Mouse (Mus musculus): ENCODE data around the gene Ankmy1. TPM values are rescaled to one million over a fixed set of nuclear protein-coding genes. Genes with fewer than 3 reads are reported as not detected.

The Ankmy1 gene
- polyA plus RNA-seq, 1 experiment from 2014 or later, result 0.23 TPM

DNA sequence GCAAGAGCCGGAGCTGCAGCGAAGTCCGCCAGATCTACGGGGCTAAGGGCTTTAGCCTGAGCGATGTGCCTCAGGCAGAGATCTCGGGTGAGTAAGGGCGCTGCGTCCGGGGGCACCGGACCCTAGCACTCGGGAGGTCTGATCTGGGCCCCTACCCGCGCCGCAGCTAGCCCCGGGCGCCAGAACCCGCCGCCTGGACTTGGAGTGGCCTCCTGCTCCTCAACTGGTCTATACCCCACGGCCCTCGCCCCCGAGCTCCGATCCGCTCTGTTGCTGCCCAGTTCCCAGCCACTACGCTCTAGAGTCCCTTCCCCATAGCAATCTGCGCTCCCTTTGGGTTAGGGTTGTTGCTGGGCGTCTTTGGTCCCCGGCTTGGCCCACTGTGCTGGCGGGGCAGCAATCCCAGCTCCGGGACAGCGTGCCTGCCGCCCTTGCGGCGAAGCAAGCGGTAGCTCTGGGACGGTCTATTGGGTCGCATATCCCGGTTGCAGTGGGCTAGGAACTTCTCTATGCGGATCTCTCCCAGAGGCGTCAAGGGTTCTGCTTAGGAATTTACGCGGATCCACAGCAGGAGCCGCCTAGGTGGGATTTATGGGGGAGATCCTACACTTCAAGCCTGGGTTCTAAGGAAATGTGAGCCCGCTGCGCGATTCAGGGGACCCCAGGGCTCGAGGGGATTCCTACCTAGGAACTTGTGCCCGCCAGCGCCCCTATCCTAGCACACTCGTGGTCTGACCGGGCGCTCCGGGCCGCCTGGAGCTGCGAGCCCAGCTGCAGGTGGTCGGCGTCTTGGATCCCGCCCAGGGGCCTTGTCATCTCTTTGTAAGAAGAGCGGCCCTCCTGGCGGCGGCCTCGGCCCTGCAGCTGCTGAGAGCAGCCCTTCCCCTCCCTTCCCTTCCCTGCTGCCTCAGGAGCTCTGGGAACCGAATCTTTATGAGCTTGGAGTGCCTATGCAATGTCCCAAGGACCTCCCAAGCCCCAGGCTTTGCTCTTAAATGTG is 70.4 kb downstream of the Ankmy1 start:
- Histone ChIP-seq H3K9me3 (no peaks in the 10 kb centered on the region), H3K27me3 (peaks cover 19% of the 10 kb centered on the region), H3K36me3 (peaks cover 16% of the 10 kb centered on the region), H3K4me2 (peak overlapping the region; percentile 86), H3K4me1 (replicated peaks) (peaks cover 57% of the 10 kb centered on the region), H3K9ac (peak overlapping the region; percentile 97), H3K4me3 (peak overlapping the region; percentile 95), H3K27ac (peak overlapping the region; percentile 90)
- peak; percentile 21 for ATAC-seq (ENCODE audit: low FRiP score)
- WGBS, result under 1% methylated on average over 62 of the region's 62 CpGs

DNA sequence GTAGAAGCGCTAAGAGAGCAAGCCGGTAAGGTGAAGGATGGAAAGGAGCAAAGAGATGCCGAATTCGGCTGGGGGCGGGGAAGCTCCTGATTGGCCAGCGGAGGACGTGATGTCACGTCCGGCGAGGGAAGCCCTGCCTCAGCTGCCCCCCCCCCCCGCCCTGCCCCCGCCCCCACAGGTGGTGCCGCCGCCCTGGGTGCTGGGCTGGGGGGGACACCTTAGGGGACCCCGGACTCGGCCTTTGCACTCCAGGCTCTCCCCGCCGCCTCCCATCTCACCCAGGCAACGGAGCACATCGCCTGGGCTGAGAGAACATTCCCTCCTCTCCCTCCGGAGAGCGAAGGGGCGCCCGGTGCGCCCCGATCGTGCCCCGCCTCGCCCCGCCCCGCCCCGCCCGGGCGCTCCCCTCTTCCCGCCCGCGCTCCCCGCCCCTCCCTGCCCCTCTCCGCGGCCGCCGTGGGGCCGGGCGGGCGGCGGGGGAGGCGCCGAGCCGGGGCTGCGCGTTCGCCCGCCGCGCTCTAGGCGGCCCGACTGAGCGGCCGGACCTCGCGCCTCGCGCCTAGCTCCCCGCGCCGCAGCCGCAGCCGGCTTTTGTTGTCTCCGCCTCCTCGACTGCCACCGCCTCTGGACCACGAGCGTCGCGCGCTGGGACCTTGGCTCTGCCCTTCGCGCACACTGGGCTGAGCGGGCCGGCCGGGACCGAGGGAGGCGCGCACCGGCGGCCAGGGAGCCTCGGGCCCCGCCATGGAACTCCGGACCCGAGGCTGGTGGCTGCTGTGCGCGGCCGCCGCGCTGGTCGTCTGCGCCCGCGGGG is 71.3 kb downstream of the Ankmy1 start, which contains the start of gene Gpc1:
Gene Gpc1, plus strand, starts transcription at position 458 of the 814 bp plus-strand sequence.
- peaks cover 21% of the 10 kb centered on the region for H3K27me3 ChIP-seq
- ATAC-seq (ENCODE audit: low FRiP score), result peak; percentile 70

DNA sequence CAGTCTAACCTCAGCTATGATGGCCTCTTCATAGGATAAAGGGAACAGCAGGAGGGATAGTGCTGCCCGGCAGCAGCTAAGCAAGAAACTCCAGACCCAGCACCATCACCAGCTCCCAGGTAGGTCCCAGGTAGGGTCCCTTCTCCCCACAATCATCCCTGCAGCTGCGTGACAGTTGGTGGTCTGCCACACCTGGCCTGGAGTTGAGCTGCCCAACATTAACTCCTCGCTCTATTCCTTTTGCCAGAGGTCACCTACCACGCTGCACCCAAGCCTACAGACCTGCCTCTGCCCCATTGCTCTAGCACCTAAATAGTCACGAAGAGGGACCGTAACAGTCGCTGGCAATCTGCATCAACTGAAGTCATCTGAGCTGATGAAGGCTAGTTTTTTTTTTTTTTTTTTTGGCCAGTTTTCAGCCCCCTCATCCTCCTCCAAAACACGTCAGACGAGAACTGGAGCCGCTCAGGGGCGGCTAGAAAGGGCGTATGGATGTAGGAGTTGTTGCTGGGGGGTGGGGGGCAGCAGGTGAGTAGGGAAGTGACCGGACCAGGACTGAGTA is 72.0 kb downstream of the Ankmy1 start:
- Histone ChIP-seq H3K4me1 (replicated peaks) (peaks cover 43% of the 10 kb centered on the region), H3K27ac (peak overlapping the region; percentile 90), H3K36me3 (peaks cover 5% of the 10 kb centered on the region; the same call in 1 of the 2 replicates), H3K9me3 (no peaks in the 10 kb centered on the region), H3K27me3 (peaks cover 21% of the 10 kb centered on the region), H3K9ac (peak overlapping the region; percentile 97), H3K4me3 (peak overlapping the region; percentile 95), H3K4me2 (peak overlapping the region; percentile 86)
- 7% methylated on average over 13 of the region's 13 CpGs for WGBS
- 0 out of 2 replicates have a peak, but pooled peaks have one; percentile 0 for ATAC-seq (ENCODE audit: low FRiP score)

More for the DNA sequence above, 71.3 kb downstream of the Ankmy1 start, which contains the start of gene Gpc1:
- Histone ChIP-seq H3K27ac (peak within 1 kb of the TSS; percentile 90), H3K4me3 (peak within 1 kb of the TSS; percentile 95), H3K9me3 (no peaks in the 10 kb centered on the region), H3K4me1 (replicated peaks) (peaks cover 50% of the 10 kb centered on the region), H3K36me3 (peaks cover 11% of the 10 kb centered on the region; the same call in 1 of the 2 replicates), H3K4me2 (peak within 1 kb of the TSS; percentile 86), H3K9ac (peak within 1 kb of the TSS; percentile 97)
- under 1% methylated on average over 50 of the region's 99 CpGs for WGBS

DNA sequence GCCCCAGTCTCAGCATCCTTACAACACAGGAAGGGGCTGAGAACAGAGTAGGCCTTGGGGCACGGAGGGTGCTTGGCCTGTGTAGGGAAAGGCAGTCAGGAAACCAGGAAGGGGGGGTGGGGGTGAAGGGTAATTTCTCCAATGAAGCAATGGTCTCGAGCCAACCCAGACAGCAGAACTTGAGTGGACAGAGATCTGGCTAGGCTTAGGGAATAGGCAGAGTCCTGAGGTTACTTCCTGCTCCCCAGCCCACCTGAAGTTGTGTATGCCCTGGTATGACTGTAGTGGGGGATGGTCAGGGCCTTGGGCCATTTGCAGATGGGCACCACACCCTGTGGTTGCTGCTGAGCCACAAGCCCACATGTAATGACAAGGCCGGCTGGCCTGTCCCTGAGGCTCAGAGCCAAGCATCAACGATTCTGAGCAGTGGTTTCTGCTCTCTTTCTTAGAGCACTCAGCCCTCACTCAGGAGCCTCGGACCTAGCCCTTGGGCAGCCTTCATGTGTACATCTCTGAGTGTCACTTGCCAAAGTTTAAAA is 86.9 kb downstream of the Ankmy1 start:
- ATAC-seq (ENCODE audit: low FRiP score), result no peak
- WGBS, result 78% methylated on average over 5 of the region's 5 CpGs

DNA sequence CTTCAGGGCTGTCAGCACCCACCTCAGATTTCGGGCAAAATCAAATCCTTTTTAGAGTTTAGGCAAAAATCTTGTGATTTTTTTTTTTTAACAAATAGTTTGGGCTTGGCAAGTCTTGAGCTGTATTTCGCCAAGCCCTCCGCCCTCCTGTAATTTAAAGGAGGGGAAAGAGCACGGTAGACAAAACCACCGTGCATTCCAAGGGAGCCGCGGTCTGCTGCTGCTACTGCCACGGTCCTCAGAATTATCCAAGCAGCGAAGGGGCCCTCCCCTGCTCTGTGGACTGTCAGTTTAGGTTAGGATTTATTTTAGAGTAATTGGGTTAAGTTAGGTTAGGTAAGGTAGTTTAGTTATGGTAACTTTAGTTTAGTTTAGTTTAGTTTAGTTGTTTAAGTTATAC is 87.6 kb downstream of the Ankmy1 start:
- no peak overlapping the region for H3K9ac ChIP-seq
- H3K36me3 ChIP-seq, result no peaks in the 10 kb centered on the region
- H3K4me2 ChIP-seq, result no peak overlapping the region
- H3K4me1 ChIP-seq (replicated peaks), result no peaks in the 10 kb centered on the region
- H3K27ac ChIP-seq, result no peak overlapping the region
- H3K9me3 ChIP-seq, result no peaks in the 10 kb centered on the region
- no peak for ATAC-seq (ENCODE audit: low FRiP score)
- no peaks in the 10 kb centered on the region for H3K27me3 ChIP-seq
- WGBS, result 67% methylated on average over 9 of the region's 9 CpGs
- no peak overlapping the region for H3K4me3 ChIP-seq

More for the DNA sequence above, 86.9 kb downstream of the Ankmy1 start:
- H3K4me1 ChIP-seq (replicated peaks), result no peaks in the 10 kb centered on the region
- no peak overlapping the region for H3K4me3 ChIP-seq
- H3K9me3 ChIP-seq, result no peaks in the 10 kb centered on the region
- no peaks in the 10 kb centered on the region for H3K27me3 ChIP-seq
- H3K4me2 ChIP-seq, result no peak overlapping the region
- no peak overlapping the region for H3K27ac ChIP-seq
- H3K36me3 ChIP-seq, result no peaks in the 10 kb centered on the region
- no peak overlapping the region for H3K9ac ChIP-seq

DNA sequence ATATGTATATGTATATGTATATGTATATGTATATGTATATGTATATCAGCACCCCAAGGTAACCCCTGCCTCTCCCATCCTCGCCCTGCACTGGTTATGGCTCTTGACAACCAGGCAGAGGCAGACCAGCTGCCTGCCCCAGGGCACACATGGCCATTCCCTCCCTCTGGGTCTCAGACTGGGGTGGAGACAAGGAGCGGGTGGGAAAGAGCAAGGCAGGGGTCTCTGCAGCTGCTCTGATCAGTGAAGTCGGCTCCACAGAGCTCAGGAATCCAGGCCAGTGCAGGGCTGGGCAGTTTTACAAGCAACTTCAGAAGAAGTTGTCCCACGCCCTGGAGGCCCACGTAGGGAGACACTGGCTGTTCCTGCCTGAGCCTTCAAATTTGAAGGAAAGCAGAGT is 88.4 kb downstream of the Ankmy1 start:
- H3K27me3 ChIP-seq, result no peaks in the 10 kb centered on the region
- H3K9me3 ChIP-seq, result peaks cover 5% of the 10 kb centered on the region; the same call in 1 of the 2 replicates
- no peak overlapping the region for H3K27ac ChIP-seq
- no peak overlapping the region for H3K4me3 ChIP-seq
- H3K4me2 ChIP-seq, result no peak overlapping the region
- WGBS, result 79% methylated on average over 5 of the region's 5 CpGs
- H3K4me1 ChIP-seq (replicated peaks), result no peaks in the 10 kb centered on the region
- ATAC-seq (ENCODE audit: low FRiP score), result no peak
- no peak overlapping the region for H3K9ac ChIP-seq
- no peaks in the 10 kb centered on the region for H3K36me3 ChIP-seq

MicroRNAs encoded within 50 kb of the gene (microRNA counts, 519-probe panel; counts per million panel counts)
- microRNA mmu-miR-149, result 4,863 counts per million, percentile 82 among the panel's probes with 10 or more counts

Small RNAs within 50 kb of the gene (microRNA-seq; reads per million reads assigned to microRNA genes)
- 13,220 reads per million, percentile 96 among the genes with 10 or more reads in this experiment for gene Mir149

Other genes with a start within 250 kb of the Ankmy1 start
- gene Gpc1, start 71.3 kb downstream of the Ankmy1 start, polyA plus RNA-seq (2015; fragmentation: Nextera tagmentation; extraction: Ambion mirVana), result 56.2 and 57.1 TPM in 2 replicates
- 14.9 and 15.8 TPM in 2 replicates for gene Dusp28, start 4.1 kb upstream of the Ankmy1 start, polyA plus RNA-seq (2015; fragmentation: Nextera tagmentation; extraction: Ambion mirVana)
- gene Rnpepl1, start 7.9 kb upstream of the Ankmy1 start, polyA plus RNA-seq (2015; fragmentation: Nextera tagmentation; extraction: Ambion mirVana), result 22.4 and 26.5 TPM in 2 replicates
- 58.9 TPM in 2 replicates for gene Capn10, start 31.5 kb upstream of the Ankmy1 start, polyA plus RNA-seq (2015; fragmentation: Nextera tagmentation; extraction: Ambion mirVana)
- gene Gpr35, start 48.0 kb upstream of the Ankmy1 start, polyA plus RNA-seq (2015; fragmentation: Nextera tagmentation; extraction: Ambion mirVana), result 0.39 and 0.65 TPM in 2 replicates
- gene Aqp12, start 103.4 kb upstream of the Ankmy1 start, polyA plus RNA-seq (2015; fragmentation: Nextera tagmentation; extraction: Ambion mirVana), result not detected in 2 replicates
- gene Kif1a, start 199.0 kb upstream of the Ankmy1 start, polyA plus RNA-seq (2015; fragmentation: Nextera tagmentation; extraction: Ambion mirVana), result 340 and 349 TPM in 2 replicates
- gene Agxt, start 232.3 kb upstream of the Ankmy1 start, polyA plus RNA-seq (2015; fragmentation: Nextera tagmentation; extraction: Ambion mirVana), result not detected in 2 replicates

All from hindbrain, embryonic 13.5 days (tissue).